Mouse (Mus musculus) gonadal fat pad, adult 2 months (tissue): Measurements from ENCODE around the gene Flt1. TPM values are rescaled to one million over a fixed set of nuclear protein-coding genes. Genes with fewer than 3 reads are reported as not detected.

Experiments used
- DNase-seq: peaks from one replicate; pipeline ENCODE4 v3.0.0-alpha.2; 2012; ENCODE audit warnings: low read depth
- polyA plus RNA-seq: library from polyadenylated mRNA; depleted of rRNA; stranded (reverse); fragments of >200 nt; gene quantifications from 2 replicates; pipeline ENCODE4 v1.2.3, GENCODE M21; 2012

Flt1 gene
- polyA plus RNA-seq, 1 experiment: 9.6 TPM

GRCm38 (mm10) chr5:147724945-147725830 is 623 bp downstream of the Flt1 start:
- no peak for DNase-seq

- DNase-seq: no peak
Measured at GRCm38 (mm10) chr5:147724391-147724790, 1.4 kb downstream of the Flt1 start.

- no peak for DNase-seq
Measured at GRCm38 (mm10) chr5:147723811-147724210, 2.0 kb downstream of the Flt1 start.

GRCm38 (mm10) chr5:147721438-147721837 is 4.4 kb downstream of the Flt1 start:
- no peak for DNase-seq

GRCm38 (mm10) chr5:147718335-147718734 is 7.5 kb downstream of the Flt1 start:
- DNase-seq: no peak

GRCm38 (mm10) chr5:147716697-147717217 is 9.1 kb downstream of the Flt1 start:
- no peak for DNase-seq

GRCm38 (mm10) chr5:147716276-147716675 is 9.5 kb downstream of the Flt1 start:
- no peak for DNase-seq

GRCm38 (mm10) chr5:147715391-147715790 is 10.4 kb downstream of the Flt1 start:
- DNase-seq: no peak

- no peak for DNase-seq
Measured at GRCm38 (mm10) chr5:147708500-147708899, 17.3 kb downstream of the Flt1 start.

GRCm38 (mm10) chr5:147707479-147707878 is 18.3 kb downstream of the Flt1 start:
- no peak for DNase-seq

- DNase-seq: no peak
Measured at GRCm38 (mm10) chr5:147704890-147705289, 20.9 kb downstream of the Flt1 start.

- no peak for DNase-seq
Measured at GRCm38 (mm10) chr5:147702423-147702822, 23.4 kb downstream of the Flt1 start.

GRCm38 (mm10) chr5:147701024-147701423 is 24.8 kb downstream of the Flt1 start:
- no peak for DNase-seq

GRCm38 (mm10) chr5:147698044-147698443 is 27.8 kb downstream of the Flt1 start:
- no peak for DNase-seq

GRCm38 (mm10) chr5:147697165-147697564 is 28.6 kb downstream of the Flt1 start:
- DNase-seq: no peak

- DNase-seq: no peak
Measured at GRCm38 (mm10) chr5:147692622-147693021, 33.2 kb downstream of the Flt1 start.

GRCm38 (mm10) chr5:147683707-147684323 is 42.0 kb downstream of the Flt1 start:
- no peak for DNase-seq

- no peak for DNase-seq
Measured at GRCm38 (mm10) chr5:147681224-147681623, 44.6 kb downstream of the Flt1 start.

GRCm38 (mm10) chr5:147680711-147681110 is 45.1 kb downstream of the Flt1 start:
- no peak for DNase-seq

GRCm38 (mm10) chr5:147679316-147679715 is 46.5 kb downstream of the Flt1 start:
- no peak for DNase-seq

- DNase-seq: no peak
Measured at GRCm38 (mm10) chr5:147675791-147676190, 50.0 kb downstream of the Flt1 start.

- DNase-seq: no peak
Measured at GRCm38 (mm10) chr5:147671765-147672424, 53.9 kb downstream of the Flt1 start.
